Mouse (Mus musculus) small intestine, adult 2 months (tissue): ENCODE measurements around the gene Inpp5a. TPM values are rescaled to one million over a fixed set of nuclear protein-coding genes. Genes with fewer than 3 reads are reported as not detected.

Experiments
- H3K27ac ChIP-seq: fragments of 200-500 bp; 2 replicates; pipeline ENCODE4 v1.5.1; 2012; ENCODE audit warnings: low read depth, low read length, control low read depth, inconsistent platforms; ENCODE audit not compliant: insufficient read depth
- H3K27me3 ChIP-seq: fragments of 200-500 bp; 2 replicates; pipeline ENCODE4 v1.6.1; 2012; ENCODE audit warnings: mild to moderate bottlenecking, moderate library complexity, low read length, inconsistent platforms; ENCODE audit not compliant: control insufficient read depth, insufficient read depth
- H3K36me3 ChIP-seq: fragments of 200-500 bp; 2 replicates; pipeline ENCODE4 v1.6.1; 2012; ENCODE audit warnings: mild to moderate bottlenecking, low read length, control low read depth, inconsistent platforms; ENCODE audit not compliant: control insufficient read depth, insufficient read depth
- H3K4me1 ChIP-seq: fragments of 200-500 bp; 2 replicates; pipeline ENCODE4 v1.6.1; 2012; ENCODE audit warnings: low read length, inconsistent platforms, mixed read lengths; ENCODE audit not compliant: control insufficient read depth, insufficient read depth, insufficient read length
- H3K4me3 ChIP-seq: fragments of 200-500 bp; 2 replicates; pipeline ENCODE4 v1.5.1; 2012; ENCODE audit warnings: low read depth, mild to moderate bottlenecking, control low read depth, inconsistent platforms, low read length, moderate library complexity
- CTCF ChIP-seq: fragments of 200-500 bp; IDR thresholded peaks from 2 replicates; pipeline ENCODE4 v1.5.1; 2012; ENCODE audit warnings: low read depth, mild to moderate bottlenecking, control low read depth, inconsistent platforms, low read length, moderate library complexity, mixed read lengths; ENCODE audit not compliant: insufficient replicate concordance, insufficient read length; ENCODE audit errors: extremely low read depth
- POLR2A ChIP-seq: fragments of 200-500 bp; IDR thresholded peaks from 2 replicates; pipeline ENCODE4 v1.6.1; 2012; ENCODE audit warnings: low read depth, mild to moderate bottlenecking, control low read depth, inconsistent platforms, low read length, moderate library complexity
- WGBS: fragments of 180-500 bp; shearing (Covaris S2); methylation state at CpG from one replicate; pipeline ENCODE4 v1.1.7; 2018; 5-methylcytosine and 5-hydroxymethylcytosine counted together
- polyA plus RNA-seq: library from polyadenylated mRNA; depleted of rRNA; stranded (reverse); fragments of >200 nt; gene quantifications from 2 replicates; pipeline ENCODE4 v1.2.3, GENCODE M21; 2012

The Inpp5a gene
- polyA plus RNA-seq, 1 experiment, result 56.6 TPM

DNA sequence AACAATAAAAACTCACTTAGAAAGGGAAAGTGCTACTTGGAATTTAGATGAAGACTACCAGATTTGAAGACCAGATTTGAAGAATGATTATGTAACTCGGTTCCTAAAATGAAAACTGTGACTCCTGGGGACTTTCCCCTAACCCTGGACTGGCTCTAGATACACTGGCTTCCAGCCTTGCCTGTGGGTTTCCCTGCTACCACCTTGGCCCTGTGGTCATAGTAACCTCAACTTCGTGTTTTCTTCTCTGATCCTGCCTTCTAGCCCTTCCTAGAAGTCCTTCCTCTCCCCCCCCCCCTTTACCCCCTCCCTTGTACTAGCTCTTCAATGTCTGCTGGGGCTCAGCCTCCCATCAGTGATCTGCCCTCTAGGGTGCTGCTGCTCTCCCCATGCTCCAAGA lies 87.8 kb downstream of the Inpp5a start:
- 11% methylated on average over 2 of the region's 2 CpGs for WGBS
- TF ChIP-seq CTCF (no peak), POLR2A (no peak)
- H3K36me3 ChIP-seq, result peaks cover 15% of the 10 kb centered on the region
- peaks cover 37% of the 10 kb centered on the region for H3K4me1 ChIP-seq
- no peaks in the 10 kb centered on the region for H3K27me3 ChIP-seq
- no peak overlapping the region for H3K4me3 ChIP-seq
- no peak overlapping the region; the same call in 1 of the 2 replicates for H3K27ac ChIP-seq

GRCm38 (mm10) chr7:139477748-139478147 lies 88.8 kb downstream of the Inpp5a start:
- Histone ChIP-seq H3K36me3 (peaks cover 18% of the 10 kb centered on the region), H3K27me3 (no peaks in the 10 kb centered on the region), H3K4me3 (no peak overlapping the region), H3K27ac (no peak overlapping the region), H3K4me1 (peaks cover 30% of the 10 kb centered on the region)
- 79% methylated on average over 3 of the region's 3 CpGs for WGBS
- no peak for TF ChIP-seq POLR2A
- no peak for TF ChIP-seq CTCF

DNA sequence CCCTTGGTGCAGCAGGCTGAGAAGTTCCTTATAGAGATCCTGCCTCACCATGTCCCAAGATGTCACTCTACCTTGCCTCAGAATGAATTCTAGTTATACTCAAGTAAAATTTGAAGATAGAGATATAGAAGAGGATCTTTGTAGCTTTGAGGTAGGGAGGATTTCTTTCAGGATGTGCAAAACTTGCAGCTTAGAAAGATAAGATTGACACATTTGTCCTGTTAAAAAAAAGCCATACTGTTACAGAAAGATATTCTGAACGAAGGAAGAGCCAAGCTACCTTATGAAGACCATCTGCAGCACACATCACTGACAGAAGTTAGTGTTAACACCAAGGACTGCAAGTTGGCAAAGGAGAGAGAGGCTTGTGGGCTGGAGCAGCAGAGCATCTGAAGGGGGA lies 90.2 kb downstream of the Inpp5a start:
- Histone ChIP-seq H3K4me1 (peaks cover 27% of the 10 kb centered on the region), H3K36me3 (peaks cover 18% of the 10 kb centered on the region), H3K27me3 (no peaks in the 10 kb centered on the region), H3K4me3 (no peak overlapping the region), H3K27ac (no peak overlapping the region)
- 78% methylated on average over 1 of the region's 1 CpGs for WGBS
- TF ChIP-seq CTCF, result no peak
- TF ChIP-seq POLR2A, result no peak

GRCm38 (mm10) chr7:139479626-139480025 lies 90.7 kb downstream of the Inpp5a start:
- no peaks in the 10 kb centered on the region for H3K27me3 ChIP-seq
- H3K36me3 ChIP-seq, result peaks cover 18% of the 10 kb centered on the region
- H3K4me1 ChIP-seq, result peaks cover 27% of the 10 kb centered on the region
- H3K4me3 ChIP-seq, result no peak overlapping the region
- 88% methylated on average over 6 of the region's 6 CpGs for WGBS
- TF ChIP-seq POLR2A (no peak), CTCF (no peak)
- H3K27ac ChIP-seq, result no peak overlapping the region

DNA sequence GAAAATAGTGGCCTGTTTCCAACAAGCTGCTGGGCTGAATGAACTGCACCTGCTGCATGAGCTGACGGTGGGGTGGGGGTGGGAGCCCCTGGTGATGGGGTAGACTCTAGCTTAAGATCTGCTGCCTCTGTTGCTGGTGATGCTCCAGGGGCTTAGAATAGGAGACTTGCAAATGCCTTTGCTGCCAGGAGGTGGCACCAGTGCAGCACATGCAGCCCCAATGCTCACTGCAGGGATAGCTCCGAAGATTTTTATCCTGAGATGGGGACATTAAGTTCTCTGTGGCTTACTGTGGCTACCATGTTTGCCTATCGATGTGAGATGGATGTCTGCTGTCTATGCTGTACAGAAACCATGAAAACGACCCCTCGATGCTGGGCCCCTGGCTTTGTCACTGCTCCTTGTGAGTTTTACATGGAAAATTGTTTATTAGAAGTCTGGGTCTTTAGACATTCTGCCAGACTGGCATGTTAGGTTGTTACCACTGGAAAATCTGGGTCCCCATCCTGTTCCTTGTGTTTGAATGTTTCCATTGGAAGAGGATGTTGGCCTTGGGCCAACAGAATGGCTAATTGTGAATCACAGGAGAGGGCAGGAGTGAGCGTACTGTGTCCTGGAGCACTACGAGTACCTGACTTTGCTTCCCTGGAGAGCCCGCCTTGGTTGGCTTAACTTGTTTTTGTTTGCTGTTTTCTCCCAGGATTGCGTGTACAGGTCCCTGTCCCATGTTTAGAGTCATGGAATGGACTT lies 95.5 kb downstream of the Inpp5a start:
- no peak for TF ChIP-seq POLR2A
- peak; percentile 69; the same call in 1 of the 2 replicates for TF ChIP-seq CTCF
- 62% methylated on average over 9 of the region's 9 CpGs for WGBS

GRCm38 (mm10) chr7:139489721-139490211 lies 100.9 kb downstream of the Inpp5a start:
- 80% methylated on average over 3 of the region's 3 CpGs for WGBS
- TF ChIP-seq POLR2A, result no peak
- Histone ChIP-seq H3K4me1 (no peaks in the 10 kb centered on the region), H3K36me3 (no peaks in the 10 kb centered on the region; the same call in 1 of the 2 replicates), H3K4me3 (no peak overlapping the region), H3K27ac (no peak overlapping the region), H3K27me3 (no peaks in the 10 kb centered on the region)

More for the DNA sequence above, 95.5 kb downstream of the Inpp5a start:
- no peaks in the 10 kb centered on the region for H3K27me3 ChIP-seq
- H3K36me3 ChIP-seq, result peaks cover 10% of the 10 kb centered on the region
- H3K4me3 ChIP-seq, result no peak overlapping the region
- no peaks in the 10 kb centered on the region for H3K4me1 ChIP-seq
- no peak overlapping the region for H3K27ac ChIP-seq

GRCm38 (mm10) chr7:139492351-139492750 lies 103.4 kb downstream of the Inpp5a start:
- WGBS, result 83% methylated on average over 4 of the region's 4 CpGs
- no peak for TF ChIP-seq POLR2A
- no peak for TF ChIP-seq CTCF

More at GRCm38 (mm10) chr7:139492351-139492750, 103.4 kb downstream of the Inpp5a start:
- no peaks in the 10 kb centered on the region for H3K4me1 ChIP-seq
- H3K4me3 ChIP-seq, result no peak overlapping the region
- no peak overlapping the region for H3K27ac ChIP-seq
- H3K36me3 ChIP-seq, result no peaks in the 10 kb centered on the region
- no peaks in the 10 kb centered on the region for H3K27me3 ChIP-seq
